In genomic region chrX:52165555-52165938, GRCm38 (mm10) we compare ENCODE assay signal across 10 mouse cellular contexts. TPM values are rescaled to one million over a fixed set of nuclear protein-coding genes. Genes with fewer than 3 reads are reported as not detected.
DNase-seq lines count a peak whose midpoint lies in the region; ATAC-seq lines count a peak whose summit lies in the region.
"Had no signal": no experiment of that assay in that cellular context is flagged by ENCODE, and none has a peak within 500 bp of the region (broad histone marks: within the 10 kb centered on the region; RNA-seq: fewer than 3 reads in every experiment).

No protein-coding gene starts in this region.

- no peak for DNase-seq in kidney, postnatal 10 days
- DNase-seq in left cerebral cortex, adult 8-10 months (ENCODE audit: low spot score in 2 of 2): no peak
- no peak for DNase-seq in thymus, postnatal 36 days
- DNase-seq: spleen, adult 18-20 months had no signal

- H3K27ac ChIP-seq in kidney, embryonic 14.5 days (ENCODE audit: low read depth, low read length): no peak overlapping the region
- H3K27ac ChIP-seq in embryonic facial prominence, embryonic 15.5 days (replicated peaks): no peak overlapping the region
- no peak overlapping the region for H3K27ac ChIP-seq in intestine, embryonic 15.5 days
- H3K27ac ChIP-seq in midbrain, embryonic 16.5 days (ENCODE audit: low read length): no peak overlapping the region
- H3K27ac ChIP-seq: macrophage had no signal

- H3K36me3 ChIP-seq in kidney, embryonic 14.5 days (ENCODE audit: control insufficient read depth, insufficient read depth, low read length): no peaks in the 10 kb centered on the region
- no peaks in the 10 kb centered on the region for H3K36me3 ChIP-seq in embryonic facial prominence, embryonic 15.5 days
- H3K36me3 ChIP-seq in intestine, embryonic 15.5 days: no peaks in the 10 kb centered on the region
- H3K36me3 ChIP-seq in midbrain, embryonic 16.5 days (ENCODE audit: control insufficient read depth, insufficient read depth, low read length): no peaks in the 10 kb centered on the region

- peak; percentile 65 for ATAC-seq in kidney, embryonic 14.5 days (ENCODE audit: low FRiP score, low TSS enrichment)
- ATAC-seq in embryonic facial prominence, embryonic 15.5 days (ENCODE audit: insufficient number of reproducible peaks, low FRiP score, low TSS enrichment, low read depth): no peak
- ATAC-seq in intestine, embryonic 15.5 days: peak; percentile 53; the same call in 1 of the 2 replicates
- peak; percentile 67 for ATAC-seq in midbrain, embryonic 16.5 days
- ATAC-seq in activated CD4-positive, CD25-positive, alpha-beta regulatory T cell, adult 4 months: no peak

- H3K9me3 ChIP-seq in kidney, embryonic 14.5 days (ENCODE audit: control insufficient read depth, low read length): no peaks in the 10 kb centered on the region
- no peaks in the 10 kb centered on the region for H3K9me3 ChIP-seq in embryonic facial prominence, embryonic 15.5 days (replicated peaks)
- no peaks in the 10 kb centered on the region for H3K9me3 ChIP-seq in intestine, embryonic 15.5 days
- H3K9me3 ChIP-seq in midbrain, embryonic 16.5 days (replicated peaks; ENCODE audit: control insufficient read depth, low read length, poor library complexity, severe bottlenecking): no peaks in the 10 kb centered on the region

- peak overlapping the region; percentile 59 for H3K4me2 ChIP-seq in kidney, embryonic 14.5 days (replicated peaks; ENCODE audit: low read depth, low read length)
- peak overlapping the region; percentile 51 for H3K4me2 ChIP-seq in embryonic facial prominence, embryonic 15.5 days (replicated peaks)
- peak overlapping the region; percentile 75 for H3K4me2 ChIP-seq in intestine, embryonic 15.5 days (replicated peaks)
- H3K4me2 ChIP-seq in midbrain, embryonic 16.5 days (ENCODE audit: low read length): peak overlapping the region; percentile 83

- H3K4me3 ChIP-seq in kidney, embryonic 14.5 days (ENCODE audit: low read length): peak overlapping the region; percentile 46; the same call in 1 of the 2 replicates
- peak overlapping the region; percentile 60 for H3K4me3 ChIP-seq in embryonic facial prominence, embryonic 15.5 days (replicated peaks)
- H3K4me3 ChIP-seq in intestine, embryonic 15.5 days (replicated peaks): peak overlapping the region; percentile 51
- H3K4me3 ChIP-seq in midbrain, embryonic 16.5 days (ENCODE audit: low read depth, low read length): peak overlapping the region; percentile 49

- WGBS in kidney, embryonic 14.5 days: 36% methylated on average over 6 of the region's 7 CpGs
- 42% methylated on average over 4 of the region's 7 CpGs for WGBS in embryonic facial prominence, embryonic 15.5 days
- WGBS in intestine, embryonic 15.5 days: 41% methylated on average over 5 of the region's 7 CpGs
- WGBS in midbrain, embryonic 16.5 days: 40% methylated on average over 4 of the region's 7 CpGs

- no peaks in the 10 kb centered on the region for H3K27me3 ChIP-seq in kidney, embryonic 14.5 days (ENCODE audit: control insufficient read depth, insufficient read depth, low read length)
- H3K27me3 ChIP-seq in embryonic facial prominence, embryonic 15.5 days: peaks cover 3% of the 10 kb centered on the region; the same call in 1 of the 2 replicates
- no peaks in the 10 kb centered on the region for H3K27me3 ChIP-seq in intestine, embryonic 15.5 days (replicated peaks)
- H3K27me3 ChIP-seq in midbrain, embryonic 16.5 days (ENCODE audit: control insufficient read depth, insufficient read depth, low read depth, low read length): peaks cover 4% of the 10 kb centered on the region; the same call in 1 of the 2 replicates

- no peak overlapping the region; the same call in 1 of the 2 replicates for H3K9ac ChIP-seq in kidney, embryonic 14.5 days (ENCODE audit: low read depth, low read length)
- no peak overlapping the region for H3K9ac ChIP-seq in embryonic facial prominence, embryonic 15.5 days
- no peak overlapping the region for H3K9ac ChIP-seq in intestine, embryonic 15.5 days
- peak overlapping the region; percentile 55; the same call in 1 of the 2 replicates for H3K9ac ChIP-seq in midbrain, embryonic 16.5 days (ENCODE audit: low read depth, low read length)

- H3K4me1 ChIP-seq in kidney, embryonic 14.5 days (ENCODE audit: control insufficient read depth, insufficient read depth, low read length): no peaks in the 10 kb centered on the region
- no peaks in the 10 kb centered on the region for H3K4me1 ChIP-seq in embryonic facial prominence, embryonic 15.5 days
- H3K4me1 ChIP-seq in intestine, embryonic 15.5 days (replicated peaks): no peaks in the 10 kb centered on the region
- 0 out of 2 replicates have a peak, but pooled peaks cover 4% of the 10 kb centered on the region for H3K4me1 ChIP-seq in midbrain, embryonic 16.5 days (ENCODE audit: control insufficient read depth, insufficient read depth, low read length)

RNA-seq across cellular contexts. Expression of gene Gpc4, which starts 0.5 kb away (rescaled TPM):
- 16.9 and 38.0 TPM in 2 replicates for polyA plus RNA-seq in kidney, embryonic 14.5 days (2014; fragmentation: Nextera tagmentation; extraction: Ambion mirVana)
- polyA plus RNA-seq in embryonic facial prominence, embryonic 15.5 days (2015; fragmentation: Nextera tagmentation; extraction: Ambion mirVana): 86.3 and 86.5 TPM in 2 replicates
- polyA plus RNA-seq in intestine, embryonic 15.5 days (2015; fragmentation: Nextera tagmentation; extraction: Ambion mirVana): 23.1 and 25.8 TPM in 2 replicates
- 8.9 and 9.7 TPM in 2 replicates for polyA plus RNA-seq in midbrain, embryonic 16.5 days (2015; fragmentation: Nextera tagmentation; extraction: Ambion mirVana)
- total RNA-seq in left cerebral cortex, adult 8-10 months (2022): 10 to 100 TPM; 18.4 to 20.1 (median 19.3) TPM
- polyA plus RNA-seq in activated CD4-positive, CD25-positive, alpha-beta regulatory T cell, adult 4 months (2017; shearing (Covaris generic)): under 1 TPM in 1 of 2 experiments, not detected in 1; 0.18 TPM
- polyA plus RNA-seq: macrophage had no signal

Comparison
In these comparisons a context has a peak if more than half of its experiments do, and no peak if none do; other contexts are left out.
1. ATAC-seq: peak in kidney, embryonic 14.5 days (single experiment), intestine, embryonic 15.5 days (single experiment) and midbrain, embryonic 16.5 days (single experiment); none in embryonic facial prominence, embryonic 15.5 days (single experiment) and activated CD4-positive, CD25-positive, alpha-beta regulatory T cell, adult 4 months (single experiment).
2. Peak in every context shown above with its lines, with median percentiles within 50 percentile points of each other: H3K4me2 ChIP-seq and H3K4me3 ChIP-seq.